Mouse (Mus musculus) testis, adult 2 months (tissue): Measurements from ENCODE around the gene Jagn1.

ENCODE experiments used
- CTCF ChIP-seq: fragments of 200-500 bp; IDR thresholded peaks from 2 replicates; pipeline ENCODE4 v1.5.1; 2012; ENCODE audit warnings: low read depth, mild to moderate bottlenecking, inconsistent platforms, low read length, moderate library complexity; ENCODE audit not compliant: control insufficient read depth, insufficient read depth, insufficient replicate concordance
- POLR2A ChIP-seq: fragments of 200-500 bp; IDR thresholded peaks from 2 replicates; pipeline ENCODE4 v1.6.1; 2012; ENCODE audit warnings: low read depth, mild to moderate bottlenecking, inconsistent platforms, low read length, moderate library complexity; ENCODE audit not compliant: control insufficient read depth

- peak; percentile 80 for TF ChIP-seq POLR2A
- TF ChIP-seq CTCF, result no peak
These were observed at the start of gene Jagn1 for GRCm38 (mm10) chr6:113442442-113443090.
